Mouse (Mus musculus) myocyte (in vitro differentiated cells): ENCODE results near the gene Vav3.

Experiments used
- CEBPB ChIP-seq: IDR thresholded peaks from 2 replicates; pipeline ENCODE4 v1.6.1; 2011; ENCODE audit warnings: mild to moderate bottlenecking, moderate library complexity; ENCODE audit not compliant: poor library complexity, insufficient read depth, severe bottlenecking
- E2F4 ChIP-seq: IDR thresholded peaks from one replicate; pipeline ENCODE4 v1.6.1; 2011; ENCODE audit warnings: mild to moderate bottlenecking, control low read depth, moderate library complexity; ENCODE audit not compliant: insufficient read depth
- MYOD1 ChIP-seq, 3 experiments: IDR thresholded peaks; one replicate each; pipeline ENCODE4 v1.6.1; 2011; ENCODE audit warnings: control low read depth in 2 of 3, low read depth in 2 of 3, mild to moderate bottlenecking in 2 of 3, moderate library complexity in 1 of 3; ENCODE audit not compliant: insufficient read length in 2 of 3, control insufficient read depth in 1 of 3
- POLR2A ChIP-seq: IDR thresholded peaks from one replicate; pipeline ENCODE4 v1.6.1; 2011; ENCODE audit warnings: low read depth, mild to moderate bottlenecking, control low read depth, moderate library complexity; ENCODE audit not compliant: insufficient read length
- POLR2AphosphoS2 ChIP-seq: IDR thresholded peaks from one replicate; pipeline ENCODE4 v1.6.1; 2011; ENCODE audit warnings: low read depth, control low read depth; ENCODE audit not compliant: insufficient read length
- USF1 ChIP-seq: IDR thresholded peaks from one replicate; pipeline ENCODE4 v1.6.1; 2011; ENCODE audit warnings: low read depth, mild to moderate bottlenecking, control low read depth, moderate library complexity

DNA sequence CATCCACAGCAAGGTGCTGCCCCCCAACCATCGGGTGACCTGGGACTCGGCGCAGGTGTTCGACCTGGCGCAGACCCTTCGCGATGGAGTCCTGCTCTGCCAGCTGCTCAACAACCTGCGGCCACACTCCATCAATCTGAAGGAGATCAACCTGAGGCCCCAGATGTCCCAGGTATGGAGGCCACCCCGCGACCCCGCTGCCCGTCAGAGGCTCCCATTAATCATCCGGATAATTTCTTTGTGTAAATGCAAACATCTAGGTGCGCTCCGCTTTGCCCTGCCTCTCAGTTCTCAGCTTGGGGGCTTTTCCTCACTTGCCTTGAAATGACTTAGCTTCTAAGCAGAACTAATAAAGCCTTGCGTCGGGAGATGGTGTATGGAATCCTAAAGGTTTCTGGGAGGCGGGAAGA lies 623 bp downstream of the Vav3 start:
- no peak for TF ChIP-seq POLR2AphosphoS2
- no peak for TF ChIP-seq POLR2A
- TF ChIP-seq CEBPB: no peak
- no peak for TF ChIP-seq MYOD1 (IDR thresholded peaks at IDR 0.05; ENCODE audit: control insufficient read depth in 1 of 3, insufficient read length in 2 of 3, low read depth in 2 of 3)
- no peak for TF ChIP-seq USF1
- no peak for TF ChIP-seq E2F4
